Mouse (Mus musculus): ENCODE measurements at regions not wholly inside any gene's neighbourhood (a gene's known extent, or its start where the extent isn't known, plus 50 kb on each side); places are given as distances from the start of the nearest gene placed in this dataset.
"Not testable (repeated sequence)": the region's sequence is repeated elsewhere in the genome, so short reads cannot be mapped to it uniquely, and the experiment has no call there.

GRCm38 (mm10) chr14:89922316-89922715 lies 1451.1 kb upstream of the Pcdh20 start:
- no peak for ATAC-seq (ENCODE audit: low read depth)
- H3K27me3 ChIP-seq (replicated peaks; ENCODE audit: control insufficient read depth, insufficient read depth, low read length) = no peaks in the 10 kb centered on the region
- H3K4me3 ChIP-seq (ENCODE audit: low read depth, low read length) = no peak overlapping the region
- no peak overlapping the region for H3K9ac ChIP-seq (ENCODE audit: low read depth, low read length)
- H3K9me3 ChIP-seq (ENCODE audit: control insufficient read depth, low read length) = no peaks in the 10 kb centered on the region
- H3K4me2 ChIP-seq (ENCODE audit: low read depth, low read length) = no peak overlapping the region
- no peaks in the 10 kb centered on the region for H3K4me1 ChIP-seq (ENCODE audit: control insufficient read depth, insufficient read depth, low read length)
- 51% methylated on average over 1 of the region's 1 CpGs for WGBS
- peak; percentile 59 for DNase-seq (ENCODE audit: low spot score)
- no peaks in the 10 kb centered on the region for H3K36me3 ChIP-seq (ENCODE audit: control insufficient read depth, insufficient read depth, low read length)
- no peak overlapping the region for H3K27ac ChIP-seq (replicated peaks; ENCODE audit: low read depth, low read length)

DNA sequence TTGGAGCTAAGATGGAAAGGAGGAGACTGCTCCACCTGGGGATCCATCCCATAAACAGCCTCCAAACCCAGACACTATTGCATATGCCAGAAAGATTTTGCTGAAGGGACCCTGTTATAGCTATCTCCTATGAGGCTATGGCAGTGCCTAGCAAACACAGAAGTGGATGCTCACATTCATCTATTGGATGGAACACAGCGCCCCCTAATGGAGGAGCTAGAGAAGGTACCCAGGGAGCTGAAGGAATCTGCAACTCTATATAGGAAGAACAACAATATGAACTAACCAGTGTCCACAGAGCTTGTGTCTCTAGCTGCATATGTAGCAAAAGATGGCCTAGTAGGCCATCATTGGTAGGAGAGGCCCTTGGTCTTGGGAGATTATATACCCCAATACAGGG lies 1449.4 kb upstream of the Pcdh20 start:
- H3K4me3 ChIP-seq (ENCODE audit: low read depth, low read length); H3K9ac ChIP-seq (ENCODE audit: low read depth, low read length); H3K9me3 ChIP-seq (ENCODE audit: control insufficient read depth, low read length); DNase-seq (ENCODE audit: low spot score); H3K36me3 ChIP-seq (ENCODE audit: control insufficient read depth, insufficient read depth, low read length); H3K4me1 ChIP-seq (ENCODE audit: control insufficient read depth, insufficient read depth, low read length); ATAC-seq (ENCODE audit: low read depth); H3K4me2 ChIP-seq (ENCODE audit: low read depth, low read length); H3K27ac ChIP-seq (replicated peaks; ENCODE audit: low read depth, low read length); H3K27me3 ChIP-seq (replicated peaks; ENCODE audit: control insufficient read depth, insufficient read depth, low read length): not testable (repeated sequence)
- 4% methylated on average over 1 of the region's 1 CpGs for WGBS

DNA sequence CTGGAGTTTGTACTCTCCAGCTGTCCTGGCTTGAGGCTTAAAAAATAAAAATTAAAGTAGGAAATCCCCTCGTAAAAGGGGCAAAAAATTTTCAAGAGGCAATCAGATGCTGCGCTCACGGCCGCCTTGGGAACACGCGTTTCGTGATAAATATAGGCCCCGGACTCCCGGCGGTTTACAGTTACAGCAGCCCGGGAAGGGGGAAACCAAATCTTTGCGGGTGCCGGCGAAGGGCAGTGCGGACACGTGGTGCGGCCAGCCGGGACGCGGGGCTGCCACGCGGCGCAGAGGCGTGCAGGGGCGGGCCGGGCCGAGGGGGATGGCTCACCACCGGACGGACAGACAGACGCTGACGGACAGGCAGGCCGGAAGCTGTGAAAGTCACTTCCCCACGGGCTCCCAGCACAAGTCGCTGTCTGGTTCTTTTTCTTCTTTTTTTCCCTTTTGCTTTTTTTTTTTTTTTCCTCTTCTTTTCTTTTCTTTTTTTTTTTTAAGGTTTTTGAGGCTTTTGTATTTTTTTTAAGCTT lies 1427.6 kb upstream of the Pcdh20 start:
- peaks cover 14% of the 10 kb centered on the region for H3K9me3 ChIP-seq (ENCODE audit: control insufficient read depth, low read length)
- 86% methylated on average over 25 of the region's 34 CpGs for WGBS
- H3K27me3 ChIP-seq (replicated peaks; ENCODE audit: control insufficient read depth, insufficient read depth, low read length); H3K4me3 ChIP-seq (ENCODE audit: low read depth, low read length); H3K36me3 ChIP-seq (ENCODE audit: control insufficient read depth, insufficient read depth, low read length); DNase-seq (ENCODE audit: low spot score); ATAC-seq (ENCODE audit: low read depth); H3K4me2 ChIP-seq (ENCODE audit: low read depth, low read length); H3K9ac ChIP-seq (ENCODE audit: low read depth, low read length); H3K27ac ChIP-seq (replicated peaks; ENCODE audit: low read depth, low read length); H3K4me1 ChIP-seq (ENCODE audit: control insufficient read depth, insufficient read depth, low read length): not testable (repeated sequence)

DNA sequence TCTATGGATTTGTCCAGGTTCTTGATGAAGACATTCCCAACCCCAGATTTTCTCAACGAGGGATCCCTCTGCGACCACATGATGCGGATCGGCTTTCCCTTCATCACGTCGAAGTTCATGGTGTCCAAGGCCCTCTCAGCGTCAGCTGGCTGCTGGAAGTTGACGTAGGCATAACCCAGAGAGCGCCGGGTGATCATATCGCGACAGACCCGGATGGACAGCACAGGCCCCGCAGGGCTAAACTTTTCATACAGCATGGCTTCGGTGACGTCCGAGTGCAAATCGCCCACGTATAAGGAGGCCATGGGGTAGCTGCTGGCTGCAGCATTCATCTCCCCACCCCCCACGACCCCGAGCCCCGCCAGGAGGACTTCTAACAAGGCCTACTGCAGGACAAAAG lies 1426.9 kb upstream of the Pcdh20 start:
- not testable (repeated sequence) for H3K4me1 ChIP-seq (ENCODE audit: control insufficient read depth, insufficient read depth, low read length); H3K9ac ChIP-seq (ENCODE audit: low read depth, low read length); ATAC-seq (ENCODE audit: low read depth); H3K36me3 ChIP-seq (ENCODE audit: control insufficient read depth, insufficient read depth, low read length); H3K4me3 ChIP-seq (ENCODE audit: low read depth, low read length); H3K4me2 ChIP-seq (ENCODE audit: low read depth, low read length); DNase-seq (ENCODE audit: low spot score); H3K27ac ChIP-seq (replicated peaks; ENCODE audit: low read depth, low read length); H3K27me3 ChIP-seq (replicated peaks; ENCODE audit: control insufficient read depth, insufficient read depth, low read length)
- peaks cover 14% of the 10 kb centered on the region for H3K9me3 ChIP-seq (ENCODE audit: control insufficient read depth, low read length)
- 96% methylated on average over 13 of the region's 22 CpGs for WGBS

DNA sequence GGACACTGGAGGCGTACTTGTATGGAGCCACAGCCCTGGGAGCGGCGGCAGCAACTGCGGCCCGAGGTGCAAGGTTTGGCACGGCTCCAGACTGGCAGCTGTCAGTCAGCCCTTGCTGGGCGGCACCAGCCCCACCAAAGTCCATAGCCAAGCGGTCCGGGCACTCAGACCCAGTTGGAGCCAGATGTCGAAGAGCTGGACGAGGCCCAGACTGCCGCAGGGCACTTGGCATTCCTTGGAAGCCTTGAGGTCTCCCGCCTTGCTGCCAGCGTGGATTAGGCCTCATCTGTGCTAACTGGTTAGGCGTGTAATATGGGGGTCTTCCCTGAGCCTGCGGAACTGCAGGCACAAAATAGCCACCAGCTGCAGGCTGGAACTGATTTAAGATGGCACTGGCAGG lies 1425.7 kb upstream of the Pcdh20 start:
- not testable (repeated sequence) for H3K9ac ChIP-seq (ENCODE audit: low read depth, low read length); H3K27me3 ChIP-seq (replicated peaks; ENCODE audit: control insufficient read depth, insufficient read depth, low read length); H3K4me2 ChIP-seq (ENCODE audit: low read depth, low read length); H3K27ac ChIP-seq (replicated peaks; ENCODE audit: low read depth, low read length); DNase-seq (ENCODE audit: low spot score); H3K4me3 ChIP-seq (ENCODE audit: low read depth, low read length); ATAC-seq (ENCODE audit: low read depth); H3K4me1 ChIP-seq (ENCODE audit: control insufficient read depth, insufficient read depth, low read length); H3K36me3 ChIP-seq (ENCODE audit: control insufficient read depth, insufficient read depth, low read length)
- 80% methylated on average over 11 of the region's 16 CpGs for WGBS
- H3K9me3 ChIP-seq (ENCODE audit: control insufficient read depth, low read length) = peaks cover 14% of the 10 kb centered on the region
